Mouse (Mus musculus) c-Kit-negative CD71-positive TER-119-positive erythroid progenitor cells, embryonic 14.5 days (primary cell): Measurements from ENCODE around the gene Hnrnpl.

ENCODE experiments used
- DNase-seq: peaks from one replicate; pipeline ENCODE4 v3.0.0-alpha.2; 2013; ENCODE audit warnings: low read depth, low spot score

The Hnrnpl gene

DNA sequence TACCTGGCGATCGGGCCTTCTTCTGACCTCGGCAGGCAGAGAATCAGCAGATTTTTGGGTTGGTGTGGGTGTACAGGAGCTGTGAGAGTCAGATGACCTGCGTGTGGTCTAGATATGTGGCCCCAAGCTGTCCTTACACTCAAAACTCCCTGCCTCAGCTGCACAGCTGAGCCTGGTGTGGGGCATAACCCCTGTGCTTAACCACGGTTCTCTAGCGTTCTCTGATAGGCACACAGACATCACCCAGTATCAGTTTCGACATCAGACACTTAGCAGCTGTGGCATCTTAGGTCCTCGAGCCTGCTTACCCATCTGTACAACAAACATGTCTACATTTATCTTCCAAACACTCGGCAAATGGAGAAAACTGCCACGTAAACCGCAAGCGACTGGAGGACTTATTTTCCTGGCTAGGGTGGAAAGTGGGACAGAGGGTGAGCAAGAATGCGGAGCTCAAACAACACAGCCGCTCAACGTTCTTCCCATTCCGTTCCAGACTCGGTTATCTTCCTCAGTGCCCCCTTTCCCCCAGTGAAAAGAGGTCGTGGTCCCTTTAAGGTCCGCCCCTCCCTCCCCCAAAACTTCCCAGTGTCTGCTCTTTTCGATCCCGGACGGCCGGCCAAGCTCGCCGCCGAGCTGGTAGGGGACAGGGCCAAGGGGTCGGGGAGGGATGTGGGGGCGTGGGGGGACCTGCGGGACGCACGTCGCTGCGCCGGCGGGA is at the start of gene Hnrnpl:
Gene Hnrnpl (plus strand): TSS at position 321 of the 721 bp plus-strand sequence.
- peak; percentile 25 for DNase-seq

DNA sequence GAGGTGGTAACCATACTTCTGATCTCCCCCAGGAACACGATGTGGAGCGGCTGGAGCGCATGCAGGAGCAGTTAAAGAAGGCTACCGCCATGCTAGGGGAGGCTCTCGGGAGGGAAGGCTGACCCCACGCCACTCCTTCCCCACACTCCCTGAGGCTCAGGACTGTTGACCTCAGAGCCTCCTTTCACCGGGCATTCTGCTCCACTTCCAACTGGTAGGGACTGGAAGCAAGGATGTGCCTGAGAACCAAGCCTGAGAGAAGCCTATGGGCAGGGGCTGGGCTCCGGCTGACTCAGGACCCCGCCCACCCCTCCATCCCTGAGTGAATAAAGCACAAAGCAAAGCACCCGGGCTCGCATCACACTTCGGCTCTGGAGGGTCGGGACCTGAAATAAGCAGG is 49.7 kb upstream of the Hnrnpl start:
- no peak for DNase-seq

DNA sequence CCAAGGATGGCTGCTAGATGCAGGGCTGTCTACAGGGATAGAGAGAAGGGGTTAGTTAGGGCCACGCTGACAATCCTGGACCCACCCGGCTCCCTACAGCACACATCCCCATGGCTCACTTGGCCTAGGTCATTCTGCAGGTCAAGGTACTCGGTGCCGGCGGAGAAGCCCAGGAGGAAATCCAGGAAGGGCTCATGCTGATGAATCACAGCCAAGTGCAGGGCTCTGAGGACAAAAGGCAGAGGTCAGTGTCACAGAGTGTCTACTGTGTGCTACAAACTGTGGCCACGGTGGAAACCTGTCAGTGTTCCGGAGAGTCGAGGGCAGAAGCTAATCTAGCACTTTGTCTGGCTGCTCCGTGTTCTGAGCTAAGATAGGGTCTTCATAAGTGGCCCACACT is 46.4 kb upstream of the Hnrnpl start:
- no peak for DNase-seq

DNA sequence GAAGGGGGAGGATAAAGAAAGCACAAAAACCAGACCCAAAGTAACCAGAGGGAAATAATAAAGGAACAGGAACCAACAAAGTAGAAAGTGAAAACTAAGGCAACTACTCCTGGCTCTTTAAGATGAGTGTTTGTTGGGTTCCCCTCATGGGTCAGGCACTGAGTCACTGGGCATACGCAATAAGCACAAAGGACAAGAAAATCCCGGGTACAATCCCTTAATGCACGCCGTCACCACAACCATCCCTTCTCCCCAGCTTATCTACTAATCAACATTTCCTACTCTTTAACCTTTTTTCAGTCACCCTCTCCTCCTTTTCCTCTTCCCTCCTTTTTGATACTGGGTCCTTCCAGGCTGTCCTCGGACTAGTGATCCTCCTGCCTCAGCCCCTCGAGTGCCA is 43.1 kb upstream of the Hnrnpl start:
- no peak for DNase-seq

DNA sequence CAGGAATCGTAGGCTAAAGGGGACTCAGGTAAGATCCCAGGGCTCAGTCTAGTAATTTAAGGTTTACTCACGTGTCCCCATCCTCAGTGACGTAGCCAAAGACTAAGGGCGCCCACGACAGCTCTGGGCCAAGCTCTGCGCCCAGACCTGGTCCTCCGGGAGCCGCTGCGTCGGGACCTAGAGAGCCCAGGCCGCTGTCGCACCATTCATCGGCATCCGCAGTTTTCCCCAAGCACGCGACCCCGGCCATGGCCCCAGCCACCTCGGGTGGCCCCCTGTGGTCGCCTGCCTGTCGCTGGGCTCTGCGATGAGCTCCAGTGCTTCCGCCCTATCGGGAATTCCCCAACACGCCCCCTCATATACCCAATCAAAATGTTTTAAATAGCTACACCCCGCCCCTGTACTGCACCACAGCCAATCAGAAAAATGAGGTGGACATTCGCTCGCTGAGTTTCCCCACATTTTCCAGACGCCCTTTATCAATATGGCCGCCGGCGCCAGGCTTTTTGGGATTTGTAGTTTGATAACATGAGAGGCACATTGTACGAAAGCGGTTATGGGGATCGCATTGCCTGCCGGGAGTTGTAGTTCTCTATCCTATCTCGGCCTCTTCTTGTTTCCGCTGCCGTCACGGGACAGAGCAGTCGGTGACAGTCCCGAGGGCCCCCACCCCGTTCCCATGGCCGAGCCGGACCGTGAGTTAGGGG is 42.0 kb upstream of the Hnrnpl start, which contains the start of gene Sirt2:
Gene Sirt2 (plus strand): TSS at position 563 of the 707 bp plus-strand sequence.
- DNase-seq, result peak; percentile 99

DNA sequence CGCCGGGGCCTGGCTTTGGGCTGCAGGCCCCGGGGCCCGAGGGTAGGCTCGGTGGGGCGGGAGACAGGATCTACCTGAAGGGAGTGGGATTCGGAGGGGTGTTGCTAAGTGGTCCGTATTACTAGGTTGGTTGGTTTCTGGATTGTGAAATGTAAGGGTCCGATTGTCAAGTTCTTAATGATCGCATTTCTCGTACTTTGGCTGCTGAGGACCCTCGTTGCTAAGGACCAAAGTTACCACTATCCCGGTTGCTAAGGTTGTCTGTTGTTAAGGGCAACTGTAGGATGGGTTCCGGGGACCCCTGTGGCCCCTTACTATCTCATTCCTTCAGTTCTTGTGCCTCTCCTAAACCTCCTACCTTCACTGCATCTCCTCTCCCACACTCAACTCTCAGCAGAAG is 41.4 kb upstream of the Hnrnpl start:
- DNase-seq, result no peak

DNA sequence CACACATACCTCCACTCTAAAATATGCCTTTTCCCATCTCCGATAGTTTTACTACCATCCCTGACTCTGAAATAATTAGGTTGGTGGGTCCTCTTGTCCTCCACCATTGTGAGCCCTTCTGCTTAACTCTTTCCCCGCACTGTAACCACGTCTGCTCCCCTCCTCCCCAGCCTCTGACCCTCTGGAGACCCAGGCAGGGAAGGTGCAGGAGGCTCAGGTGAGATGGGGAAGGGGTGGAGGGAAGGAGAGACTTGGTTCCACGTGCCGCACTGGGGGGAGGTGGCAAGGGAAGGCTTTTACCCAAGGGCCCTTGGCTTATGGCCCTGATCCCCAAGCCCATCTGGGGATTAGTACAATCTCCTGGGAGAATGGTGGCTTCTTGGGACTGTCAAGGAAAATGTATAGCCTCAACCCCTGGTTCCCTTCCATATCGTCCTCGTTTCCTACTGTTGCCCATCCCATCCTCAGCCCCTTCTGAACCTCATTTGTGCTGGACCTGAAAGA is 40.8 kb upstream of the Hnrnpl start, which contains the start of gene Nfkbib:
Gene Nfkbib (minus strand): TSS at position 51 of the 504 bp plus-strand sequence.
- DNase-seq, result no peak

DNA sequence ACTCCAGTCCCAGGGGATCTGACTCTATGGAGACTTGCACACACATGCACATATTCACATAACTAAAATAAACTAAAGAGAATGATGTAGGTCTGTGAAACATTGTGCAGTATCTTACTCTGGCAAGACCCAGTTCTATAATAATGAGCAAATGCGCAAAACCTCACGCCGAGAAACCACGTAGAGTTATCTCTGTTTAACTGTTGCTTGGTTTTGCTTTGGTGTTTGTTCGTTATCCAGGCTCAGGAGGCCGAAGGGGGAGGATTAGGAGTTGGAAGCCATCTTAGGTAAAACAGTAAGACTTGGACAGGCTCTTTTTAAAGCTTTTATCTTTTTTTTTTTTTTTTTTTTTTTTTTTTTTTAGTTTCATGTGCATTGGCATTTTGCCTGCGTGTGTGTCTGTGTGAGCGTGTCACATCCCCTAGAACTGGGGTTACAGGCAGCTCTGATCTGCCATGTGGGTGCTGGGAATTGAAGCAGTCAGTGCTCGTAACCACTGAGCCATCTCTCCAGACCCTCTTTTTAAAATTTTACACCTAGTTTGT is 38.9 kb upstream of the Hnrnpl start:
- DNase-seq, result no peak

DNA sequence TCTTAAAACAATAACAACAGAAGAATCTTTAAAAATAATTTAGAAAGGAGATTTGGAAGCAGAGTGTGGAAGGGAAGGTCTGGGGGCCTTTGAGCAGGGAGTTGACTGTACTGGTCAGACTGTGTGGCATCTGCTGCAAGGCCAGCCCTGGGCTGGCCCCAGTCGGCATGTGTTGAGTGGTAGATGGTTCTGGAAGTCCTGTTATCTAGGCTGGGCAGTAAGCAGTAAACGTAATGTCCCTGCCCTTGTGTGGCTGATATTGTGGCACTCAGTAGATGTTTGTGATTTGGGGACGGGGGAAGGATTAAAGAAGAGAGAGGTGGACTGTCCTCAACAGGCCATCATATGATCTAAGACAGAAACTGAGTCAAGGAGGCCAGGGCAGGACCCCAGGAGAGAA is 38.0 kb upstream of the Hnrnpl start:
- no peak for DNase-seq

DNA sequence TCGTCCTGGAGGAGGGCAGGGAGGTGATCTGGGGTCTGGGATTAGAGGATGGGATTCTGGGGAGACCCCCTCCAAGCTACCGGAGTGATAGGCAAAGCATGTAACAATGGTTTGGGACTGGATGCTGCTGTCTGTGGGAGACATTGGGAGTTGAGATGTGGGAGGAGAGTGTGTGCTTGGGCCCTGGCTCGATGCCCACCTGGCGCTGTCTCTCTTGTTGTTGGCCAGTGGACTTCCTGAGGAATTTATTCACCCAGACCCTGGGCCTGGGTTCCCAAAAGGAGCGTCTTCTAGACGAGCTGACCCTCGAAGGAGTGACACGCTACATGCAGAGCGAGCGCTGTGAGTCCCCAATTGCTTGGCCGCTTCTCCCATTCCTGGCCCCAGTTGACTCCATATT is 36.5 kb upstream of the Hnrnpl start:
- DNase-seq, result no peak

DNA sequence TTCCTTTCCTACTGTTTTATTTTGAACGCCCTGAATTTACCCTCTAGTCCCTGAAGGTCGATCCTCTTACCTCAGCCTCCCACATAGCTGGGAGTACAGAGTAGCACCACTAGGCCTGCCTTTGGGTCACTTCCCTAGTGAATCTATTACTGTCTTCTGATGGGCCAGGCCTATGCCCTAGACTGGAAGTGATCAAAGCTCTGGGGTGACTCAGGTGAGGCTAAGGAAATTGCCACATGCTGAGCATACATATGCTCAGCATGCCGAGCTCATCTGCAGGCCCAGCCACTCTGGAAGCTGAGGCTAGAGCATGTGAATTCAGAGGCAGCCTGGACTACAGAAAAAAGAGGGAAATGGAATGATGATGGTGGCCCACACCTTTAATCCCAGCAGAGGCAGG is 35.2 kb upstream of the Hnrnpl start:
- DNase-seq, result no peak

DNA sequence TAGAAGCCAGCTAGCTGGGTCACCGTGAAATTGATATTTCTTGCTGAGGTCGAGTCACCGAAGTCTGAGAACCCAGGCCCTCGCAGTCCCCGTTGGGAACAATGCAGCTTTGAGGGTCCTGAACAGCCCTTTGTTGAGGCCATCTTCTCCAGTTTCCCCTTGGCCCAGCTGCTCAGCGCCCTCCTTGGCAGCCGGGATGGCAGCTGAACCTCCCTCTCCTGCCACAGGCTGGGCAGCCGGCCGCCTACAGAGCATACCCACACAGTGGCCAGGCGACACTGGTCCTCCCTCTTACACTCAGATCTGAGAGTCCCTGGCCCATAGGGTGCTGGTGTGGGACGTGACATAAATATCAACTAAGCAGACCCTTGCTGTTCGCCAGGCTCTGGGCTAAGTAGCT is 34.2 kb upstream of the Hnrnpl start:
- DNase-seq, result no peak

DNA sequence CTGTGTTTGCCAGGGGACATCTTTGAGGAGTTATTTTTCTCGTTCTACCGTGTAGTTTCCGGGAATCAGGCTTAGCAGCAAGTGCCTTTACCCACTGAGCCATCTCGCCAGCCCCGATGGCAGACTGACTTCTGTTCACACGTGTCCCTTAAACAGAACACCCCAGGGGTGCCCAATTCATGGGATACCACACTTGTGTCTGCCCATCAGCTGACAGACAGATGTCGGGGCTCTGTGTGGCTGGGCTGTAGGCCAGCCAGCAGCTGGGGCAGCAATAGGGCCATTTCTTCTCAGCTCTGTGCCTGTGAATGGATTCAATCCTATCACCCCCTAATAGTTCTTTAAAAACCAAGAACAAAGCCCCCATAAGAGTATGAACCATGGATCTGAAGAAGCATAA is 33.2 kb upstream of the Hnrnpl start:
- DNase-seq, result no peak

DNA sequence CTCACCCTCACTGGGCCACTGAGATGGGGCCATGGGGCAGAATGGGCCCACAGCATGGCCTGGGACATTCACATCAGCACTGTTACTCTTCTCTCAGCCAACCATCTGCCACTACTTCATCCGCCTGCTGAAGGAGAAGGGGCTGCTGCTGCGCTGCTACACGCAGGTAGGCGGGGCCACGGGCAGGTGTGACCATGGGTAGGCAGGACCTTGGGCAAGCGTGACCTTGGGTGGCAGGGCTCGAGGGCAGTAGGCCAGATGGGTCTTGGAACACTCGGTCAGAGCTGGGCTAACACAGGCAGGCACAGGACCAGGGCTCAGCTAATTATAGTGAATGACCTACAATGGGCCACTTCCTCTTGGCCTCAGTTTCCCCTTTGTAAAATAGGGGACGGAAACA is 29.5 kb upstream of the Hnrnpl start:
- no peak for DNase-seq

DNA sequence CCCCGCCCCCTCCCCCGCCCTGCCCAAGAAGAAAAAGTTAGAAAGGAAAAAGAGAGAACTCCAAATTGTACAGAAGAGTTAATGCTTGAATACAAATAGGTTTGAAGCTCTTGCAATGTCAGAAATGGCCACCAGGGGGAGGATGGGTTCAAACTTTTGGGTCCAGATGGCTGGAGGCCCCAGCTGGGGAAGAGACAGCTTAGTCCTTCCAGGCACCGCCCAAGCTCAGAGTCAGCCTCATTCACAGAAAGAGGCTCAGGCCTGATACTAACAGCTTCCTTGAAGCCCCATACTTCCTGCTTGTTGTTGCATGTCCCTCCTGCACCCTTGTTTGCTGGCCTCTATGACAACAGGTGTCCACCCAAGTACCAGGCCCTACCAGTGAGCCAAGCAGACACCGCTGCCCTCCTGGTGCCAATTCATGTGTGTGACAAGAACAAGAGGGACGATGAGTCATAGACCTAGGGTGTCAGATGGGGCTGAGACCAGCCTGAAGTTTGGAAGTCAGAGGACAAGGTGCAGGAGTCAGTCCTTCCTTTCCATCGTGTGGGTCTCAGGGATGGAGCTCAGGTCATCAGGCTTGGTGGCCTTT is 28.2 kb upstream of the Hnrnpl start:
- peak; percentile 79 for DNase-seq

DNA sequence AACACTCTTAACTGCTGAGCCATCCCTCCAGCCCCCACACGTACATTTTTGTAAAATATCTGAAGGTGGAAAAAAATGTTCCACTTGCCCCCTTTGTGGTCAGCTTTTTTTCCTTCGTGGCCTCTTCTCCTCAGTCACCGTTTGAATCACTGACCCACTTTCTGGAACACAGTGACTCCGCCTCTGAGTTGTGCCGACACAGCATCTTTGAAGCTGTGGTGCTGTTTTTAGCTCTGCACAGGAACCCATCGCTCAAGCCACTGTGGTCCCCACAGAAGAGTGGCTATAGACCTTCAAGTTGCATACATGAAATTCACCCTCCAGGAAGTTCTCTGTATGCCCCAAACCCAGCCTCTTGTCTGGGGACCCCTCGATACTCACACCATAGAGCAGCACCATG is 27.5 kb upstream of the Hnrnpl start:
- DNase-seq, result no peak

DNA sequence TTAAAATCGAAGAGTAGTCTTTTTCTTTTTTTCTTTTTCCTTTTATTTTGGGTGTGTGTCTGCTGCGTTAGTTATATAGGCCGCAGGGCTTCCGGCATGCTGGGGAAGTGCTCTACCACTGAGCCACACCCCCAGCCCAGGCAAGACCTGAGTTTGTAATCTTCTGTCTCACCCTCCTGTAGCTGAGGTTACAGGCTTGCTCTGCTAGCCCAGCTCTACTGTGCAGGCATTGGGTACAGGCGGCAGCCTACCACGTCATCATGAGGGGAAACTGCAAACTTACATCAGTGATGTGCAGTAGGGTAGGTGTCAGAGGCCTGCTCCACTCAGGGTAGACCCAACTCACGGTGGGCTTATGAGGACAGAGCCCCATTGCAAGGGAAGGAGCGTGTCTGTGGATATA is 27.1 kb upstream of the Hnrnpl start:
- no peak for DNase-seq

DNA sequence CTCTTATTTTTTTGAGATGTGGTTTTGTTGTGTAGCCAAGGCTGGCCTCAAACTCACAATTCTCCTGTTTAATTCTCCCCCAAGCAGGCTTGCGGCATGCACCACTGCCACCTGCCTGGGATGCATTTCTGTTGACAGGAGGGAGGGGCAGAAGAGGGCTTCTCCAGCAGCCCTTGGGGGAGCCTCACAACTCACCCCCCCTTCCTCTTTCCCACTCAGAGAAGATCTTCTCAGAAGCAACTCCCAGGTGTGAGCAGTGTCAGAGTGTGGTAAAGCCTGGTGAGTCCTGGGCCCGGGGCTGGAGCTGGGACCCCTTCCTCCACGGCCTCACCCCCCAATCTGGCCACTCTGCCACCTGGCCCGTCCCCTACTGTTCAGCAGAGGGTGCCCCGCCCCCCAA is 23.2 kb upstream of the Hnrnpl start:
- no peak for DNase-seq

DNA sequence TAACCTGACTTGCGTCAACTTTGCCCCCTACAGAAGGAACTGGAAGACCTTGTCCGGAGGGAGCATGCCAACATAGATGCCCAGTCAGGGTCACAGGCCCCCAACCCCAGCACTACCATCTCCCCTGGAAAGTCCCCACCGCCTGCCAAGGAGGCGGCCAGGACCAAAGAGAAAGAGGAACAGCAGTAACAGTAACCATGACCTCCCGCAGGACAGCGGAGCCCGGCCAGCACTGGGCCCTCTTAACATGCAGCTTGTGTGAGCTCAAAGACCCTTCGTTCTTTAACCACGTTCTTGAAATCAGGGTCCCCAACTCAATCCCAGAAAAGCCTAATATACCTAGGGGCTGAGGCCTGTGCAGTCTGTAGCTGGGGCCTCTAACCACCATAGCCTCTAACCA is 20.5 kb upstream of the Hnrnpl start:
- DNase-seq, result no peak

DNA sequence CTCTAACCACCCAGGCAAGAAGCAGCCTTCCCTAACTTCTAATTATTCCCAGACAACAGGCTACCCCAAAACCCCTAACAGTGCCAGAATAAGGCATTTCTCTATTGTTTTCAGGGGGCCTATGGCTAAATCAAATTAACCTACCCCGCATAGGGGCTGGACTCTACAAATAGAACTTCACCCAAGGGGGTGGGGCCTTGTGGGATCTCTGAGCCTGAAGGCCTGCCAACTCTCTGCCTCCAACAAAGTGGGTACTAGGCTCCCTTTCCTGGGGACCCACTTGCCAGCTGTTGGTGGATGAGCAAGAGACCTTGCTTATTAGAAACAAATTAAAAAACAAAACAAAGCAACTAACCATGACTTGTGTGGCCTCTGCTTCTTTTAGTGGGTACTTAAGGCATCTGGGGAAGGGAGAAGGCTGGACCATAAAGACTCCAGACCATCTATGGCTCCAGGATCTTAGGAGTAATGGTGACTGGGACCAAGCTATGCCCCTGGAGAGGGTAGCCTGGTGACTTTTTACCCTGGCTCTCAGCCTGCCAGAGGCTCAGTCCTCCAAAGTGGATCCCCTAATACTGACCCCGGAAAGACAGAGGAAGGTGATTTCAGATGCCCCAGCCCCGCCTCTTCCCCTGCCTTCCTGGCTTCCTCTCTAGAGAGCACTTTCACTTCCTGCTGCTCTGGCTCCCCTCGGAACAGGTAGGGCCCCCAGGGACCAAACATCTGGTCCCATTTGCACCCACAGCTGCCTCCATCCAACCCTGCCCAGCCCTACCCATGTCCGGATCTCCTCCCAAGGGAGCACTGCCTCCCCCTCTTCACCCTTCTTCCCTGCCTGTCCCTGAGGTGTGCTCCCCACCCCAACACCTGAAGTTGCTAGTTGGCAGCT is 19.8 kb upstream of the Hnrnpl start, which contains the start of gene Rinl:
Gene Rinl (plus strand): TSS at position 663 of the 889 bp plus-strand sequence.
- DNase-seq, result no peak

DNA sequence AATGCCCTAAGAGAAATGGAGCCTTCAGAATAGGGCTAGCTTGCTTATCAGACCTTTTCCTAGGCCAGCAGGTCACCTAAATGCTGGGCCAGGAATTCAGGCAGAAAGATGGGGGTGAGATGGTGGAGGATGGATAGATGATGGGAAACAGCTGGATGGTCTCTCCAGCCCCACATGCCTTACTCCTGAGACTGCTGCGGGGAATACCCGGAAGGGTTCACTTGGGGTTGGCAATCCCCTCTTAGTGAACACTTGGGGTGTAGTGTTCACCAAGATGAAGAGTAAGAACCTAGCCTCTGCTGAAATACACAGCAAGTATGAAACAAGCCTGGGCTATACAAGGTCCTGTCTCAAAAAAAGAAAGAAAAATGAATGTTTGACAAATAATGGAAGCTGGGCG is 19.1 kb upstream of the Hnrnpl start:
- no peak for DNase-seq
